Mouse (Mus musculus) spleen, adult 2 months (tissue): Measurements from ENCODE around the gene Scgn. TPM values are rescaled to one million over a fixed set of nuclear protein-coding genes. Genes with fewer than 3 reads are reported as not detected.

ENCODE experiments used
- DNase-seq, 2 experiments: peaks; one replicate each; pipeline versions ENCODE4 v3.0.0 to v3.0.0-alpha.2; 2012 to 2021; ENCODE audit warnings: low spot score in 2 of 2, low read depth in 1 of 2
- H3K27ac ChIP-seq: fragments of 200-500 bp; 2 replicates; pipeline ENCODE4 v1.5.1; 2012; ENCODE audit warnings: low read length, inconsistent platforms; ENCODE audit not compliant: insufficient read depth
- H3K27me3 ChIP-seq: fragments of 200-500 bp; 2 replicates; pipeline ENCODE4 v1.6.1; 2012; ENCODE audit warnings: mild to moderate bottlenecking, moderate library complexity, low read length, inconsistent platforms; ENCODE audit not compliant: control insufficient read depth, insufficient read depth
- H3K36me3 ChIP-seq: fragments of 200-500 bp; 2 replicates; pipeline ENCODE4 v1.6.1; 2012; ENCODE audit warnings: mild to moderate bottlenecking, low read length, inconsistent platforms; ENCODE audit not compliant: control insufficient read depth, insufficient read depth
- H3K4me1 ChIP-seq: fragments of 200-500 bp; 2 replicates; pipeline ENCODE4 v1.6.1; 2011; ENCODE audit warnings: inconsistent platforms; ENCODE audit not compliant: control insufficient read depth, insufficient read depth, insufficient read length
- H3K4me3 ChIP-seq: fragments of 200-500 bp; 2 replicates; pipeline ENCODE4 v1.5.1; 2011; ENCODE audit warnings: mild to moderate bottlenecking, inconsistent platforms; ENCODE audit not compliant: insufficient read depth, insufficient read length; ENCODE audit errors: extremely low read depth
- CTCF ChIP-seq: fragments of 200-500 bp; IDR thresholded peaks from 2 replicates; pipeline ENCODE4 v1.5.1; 2011; ENCODE audit warnings: mild to moderate bottlenecking, inconsistent platforms; ENCODE audit not compliant: insufficient read depth, insufficient read length, insufficient replicate concordance; ENCODE audit errors: extremely low read depth
- POLR2A ChIP-seq: fragments of 200-500 bp; IDR thresholded peaks from 2 replicates; pipeline ENCODE4 v1.6.1; 2011; ENCODE audit warnings: low read depth, low read length, inconsistent platforms
- WGBS: fragments of 180-500 bp; shearing (Covaris S2); methylation state at CpG from one replicate; pipeline ENCODE4 v1.1.7; 2018; 5-methylcytosine and 5-hydroxymethylcytosine counted together
- polyA plus RNA-seq: library from polyadenylated mRNA; depleted of rRNA; stranded (reverse); fragments of >200 nt; gene quantifications from 2 replicates; pipeline ENCODE4 v1.2.3, GENCODE M21; 2012

Scgn gene
- polyA plus RNA-seq, 1 experiment = not detected

GRCm38 (mm10) chr13:24005528-24005927, 14.5 kb upstream of the Scgn start:
- no peak for DNase-seq
- Histone ChIP-seq H3K36me3 (no peaks in the 10 kb centered on the region), H3K27ac (no peak overlapping the region), H3K4me1 (no peaks in the 10 kb centered on the region), H3K27me3 (no peaks in the 10 kb centered on the region), H3K4me3 (no peak overlapping the region)
- WGBS = 92% methylated on average over 2 of the region's 2 CpGs
- TF ChIP-seq CTCF (no peak), POLR2A (no peak)

GRCm38 (mm10) chr13:24001797-24002196, 10.8 kb upstream of the Scgn start:
- 81% methylated on average over 2 of the region's 2 CpGs for WGBS

GRCm38 (mm10) chr13:24001081-24001480, 10.1 kb upstream of the Scgn start:
- Histone ChIP-seq H3K4me1 (no peaks in the 10 kb centered on the region), H3K27ac (no peak overlapping the region), H3K36me3 (no peaks in the 10 kb centered on the region), H3K27me3 (no peaks in the 10 kb centered on the region), H3K4me3 (no peak overlapping the region)
- 68% methylated on average over 2 of the region's 2 CpGs for WGBS
- DNase-seq = no peak
- TF ChIP-seq POLR2A (no peak), CTCF (no peak)

More at GRCm38 (mm10) chr13:24001797-24002196, 10.8 kb upstream of the Scgn start:
- H3K4me1 ChIP-seq = no peaks in the 10 kb centered on the region
- H3K27ac ChIP-seq = no peak overlapping the region
- H3K27me3 ChIP-seq = no peaks in the 10 kb centered on the region
- DNase-seq = no peak
- H3K36me3 ChIP-seq = no peaks in the 10 kb centered on the region
- TF ChIP-seq POLR2A = no peak
- no peak for TF ChIP-seq CTCF
- no peak overlapping the region for H3K4me3 ChIP-seq

- Histone ChIP-seq H3K36me3 (no peaks in the 10 kb centered on the region), H3K4me3 (no peak overlapping the region), H3K27ac (no peak overlapping the region), H3K4me1 (no peaks in the 10 kb centered on the region), H3K27me3 (no peaks in the 10 kb centered on the region)
- DNase-seq = no peak
- TF ChIP-seq CTCF (no peak), POLR2A (no peak)
- 67% methylated on average over 2 of the region's 2 CpGs for WGBS
These were observed 7.8 kb upstream of the Scgn start for GRCm38 (mm10) chr13:23998826-23999225.

GRCm38 (mm10) chr13:23994756-23995155, 3.7 kb upstream of the Scgn start:
- no peaks in the 10 kb centered on the region for H3K4me1 ChIP-seq
- H3K36me3 ChIP-seq = no peaks in the 10 kb centered on the region
- 0 out of 2 replicates have a peak, but pooled peaks cover 2% of the 10 kb centered on the region for H3K27me3 ChIP-seq
- H3K27ac ChIP-seq = no peak overlapping the region
- H3K4me3 ChIP-seq = no peak overlapping the region
- DNase-seq = no peak
- no peak for TF ChIP-seq CTCF
- TF ChIP-seq POLR2A = no peak
- WGBS = 71% methylated on average over 3 of the region's 3 CpGs

- no peaks in the 10 kb centered on the region for H3K4me1 ChIP-seq
- no peak overlapping the region for H3K4me3 ChIP-seq
- no peak for TF ChIP-seq CTCF
- DNase-seq = no peak
- 0 out of 2 replicates have a peak, but pooled peaks cover 2% of the 10 kb centered on the region for H3K27me3 ChIP-seq
- H3K36me3 ChIP-seq = no peaks in the 10 kb centered on the region
- H3K27ac ChIP-seq = no peak overlapping the region
- WGBS = 30% methylated on average over 9 of the region's 9 CpGs
These were observed 3.0 kb upstream of the Scgn start for GRCm38 (mm10) chr13:23994024-23994423.

GRCm38 (mm10) chr13:23990451-23990850, 563 bp downstream of the Scgn start:
- no peaks in the 10 kb centered on the region for H3K4me1 ChIP-seq
- no peak for DNase-seq
- 55% methylated on average over 5 of the region's 5 CpGs for WGBS
- H3K27me3 ChIP-seq = 0 out of 2 replicates have a peak, but pooled peaks cover 2% of the 10 kb centered on the region
- no peaks in the 10 kb centered on the region for H3K36me3 ChIP-seq
- H3K4me3 ChIP-seq = no peak overlapping the region
- TF ChIP-seq CTCF (no peak), POLR2A (no peak)
- no peak overlapping the region for H3K27ac ChIP-seq
